Mouse (Mus musculus) MEL (cell line): Measurements from ENCODE around the gene Enkur. TPM values are rescaled to one million over a fixed set of nuclear protein-coding genes. Genes with fewer than 3 reads are reported as not detected.

Source experiments
- DNase-seq: peaks from one replicate; pipeline ENCODE4 v3.0.0; 2011; ENCODE audit warnings: low read depth, low spot score
- H3K27ac ChIP-seq: 2 replicates; pipeline ENCODE4 v1.5.1; 2012; ENCODE audit warnings: low read depth, mild to moderate bottlenecking, control low read depth, low read length, moderate library complexity; ENCODE audit not compliant: control insufficient read depth
- H3K27me3 ChIP-seq, 2 experiments: fragments of 150-350 bp in 1 of 2; sonication (generic) in 1 of 2; 2 replicates each; pipeline ENCODE4 v1.6.1; 2012; ENCODE audit warnings: low read length in 2 of 2, mild to moderate bottlenecking in 2 of 2, improper control_type of control experiment in 1 of 2, moderate library complexity in 1 of 2; ENCODE audit not compliant: insufficient read depth in 2 of 2, control insufficient read depth in 1 of 2
- H3K36me3 ChIP-seq, 2 experiments: 2 replicates each; pipeline ENCODE4 v1.6.1; 2012 to 2014; ENCODE audit warnings: low read length in 2 of 2, improper control_type of control experiment in 1 of 2, inconsistent platforms in 1 of 2, mild to moderate bottlenecking in 1 of 2; ENCODE audit not compliant: insufficient read depth in 2 of 2, control insufficient read depth in 1 of 2
- H3K4me1 ChIP-seq, 2 experiments: fragments of 150-350 bp in 1 of 2; sonication (generic) in 1 of 2; 2 replicates each; pipeline ENCODE4 v1.6.1; 2012; ENCODE audit warnings: low read length in 2 of 2, improper control_type of control experiment in 1 of 2, mild to moderate bottlenecking in 1 of 2; ENCODE audit not compliant: insufficient read depth in 2 of 2, control insufficient read depth in 1 of 2
- H3K4me3 ChIP-seq, 2 experiments: fragments of 150-350 bp in 1 of 2; sonication (generic) in 1 of 2; 2 replicates each; pipeline ENCODE4 v1.5.1; 2012; ENCODE audit warnings: low read depth in 2 of 2, low read length in 2 of 2, mild to moderate bottlenecking in 2 of 2, moderate library complexity in 2 of 2, control low read depth in 1 of 2, improper control_type of control experiment in 1 of 2; ENCODE audit not compliant: control insufficient read depth in 1 of 2, insufficient read depth in 1 of 2
- H3K79me2 ChIP-seq: 2 replicates; pipeline ENCODE4 v1.6.1; 2012; ENCODE audit warnings: mild to moderate bottlenecking, low read length, moderate library complexity; ENCODE audit not compliant: control insufficient read depth, poor library complexity, insufficient read depth
- H3K9ac ChIP-seq: 2 replicates; pipeline ENCODE4 v1.6.1; 2012; ENCODE audit warnings: low read depth, mild to moderate bottlenecking, control low read depth, low read length, moderate library complexity; ENCODE audit not compliant: control insufficient read depth, poor library complexity, severe bottlenecking
- H3K9me3 ChIP-seq: fragments of 150-350 bp; sonication (generic); replicated peaks from 2 replicates; pipeline ENCODE4 v1.6.1; 2012; ENCODE audit warnings: mild to moderate bottlenecking, low read length, improper control_type of control experiment, moderate library complexity; ENCODE audit not compliant: insufficient read depth
- CHD2 ChIP-seq: IDR thresholded peaks from 2 replicates; pipeline ENCODE4 v1.6.1; 2011; ENCODE audit warnings: low read length, improper control_type of control experiment
- CTCF ChIP-seq, 3 experiments: IDR thresholded peaks in 2 of 3; conservative IDR thresholded peaks in 1 of 3; 2 replicates each; pipeline ENCODE4 v1.5.1; 2011 to 2012; ENCODE audit warnings: low read length in 3 of 3, low read depth in 2 of 3, mild to moderate bottlenecking in 2 of 3, improper control_type of control experiment in 1 of 3, inconsistent platforms in 1 of 3, mixed read lengths in 1 of 3, moderate library complexity in 1 of 3; ENCODE audit not compliant: control insufficient read depth in 1 of 3, insufficient read depth in 1 of 3, poor library complexity in 1 of 3, severe bottlenecking in 1 of 3
- E2F4 ChIP-seq: IDR thresholded peaks from 2 replicates; pipeline ENCODE4 v1.6.1; 2011; ENCODE audit warnings: low read depth, low read length, improper control_type of control experiment, borderline replicate concordance
- EP300 ChIP-seq, 2 experiments: IDR thresholded peaks; 2 replicates each; pipeline ENCODE4 v1.6.1; 2011; ENCODE audit warnings: improper control_type of control experiment in 2 of 2, low read length in 2 of 2, low read depth in 1 of 2, mild to moderate bottlenecking in 1 of 2
- GABPA ChIP-seq: IDR thresholded peaks from 2 replicates; pipeline ENCODE4 v1.6.1; 2012; ENCODE audit warnings: low read depth, mild to moderate bottlenecking, inconsistent platforms, low read length, improper control_type of control experiment, moderate library complexity
- GATA1 ChIP-seq: IDR thresholded peaks from 2 replicates; pipeline ENCODE4 v1.6.1; 2011; ENCODE audit warnings: low read depth, low read length, improper control_type of control experiment
- JUND ChIP-seq: IDR thresholded peaks from 2 replicates; pipeline ENCODE4 v1.6.1; 2011; ENCODE audit warnings: low read depth, mild to moderate bottlenecking, improper control_type of control experiment, low read length
- KAT2A ChIP-seq: conservative IDR thresholded peaks from 2 replicates; pipeline ENCODE4 v1.6.1; 2012; ENCODE audit warnings: low read depth, low read length, improper control_type of control experiment, inconsistent platforms
- MAX ChIP-seq: IDR thresholded peaks from 2 replicates; pipeline ENCODE4 v1.6.1; 2011; ENCODE audit warnings: low read length, improper control_type of control experiment
- POLR2A ChIP-seq, 2 experiments: IDR thresholded peaks; 2 replicates each; pipeline ENCODE4 v1.6.1; 2011 to 2012; ENCODE audit warnings: low read length in 2 of 2, mild to moderate bottlenecking in 2 of 2, control low read depth in 1 of 2, improper control_type of control experiment in 1 of 2, low read depth in 1 of 2, moderate library complexity in 1 of 2; ENCODE audit not compliant: control insufficient read depth in 1 of 2, insufficient read depth in 1 of 2, poor library complexity in 1 of 2
- POLR2AphosphoS2 ChIP-seq: IDR thresholded peaks from 2 replicates; pipeline ENCODE4 v1.6.1; 2011; ENCODE audit warnings: low read length, improper control_type of control experiment
- RAD21 ChIP-seq: IDR thresholded peaks from 2 replicates; pipeline ENCODE4 v1.6.1; 2011; ENCODE audit warnings: mild to moderate bottlenecking, low read depth, low read length, improper control_type of control experiment
- SMC3 ChIP-seq: IDR thresholded peaks from 2 replicates; pipeline ENCODE4 v1.6.1; 2011; ENCODE audit warnings: low read depth, low read length, improper control_type of control experiment
- TAL1 ChIP-seq: IDR thresholded peaks from 2 replicates; pipeline ENCODE4 v1.6.1; 2012; ENCODE audit warnings: mild to moderate bottlenecking, inconsistent platforms, low read length, moderate library complexity, mixed read lengths
- TBP ChIP-seq: IDR thresholded peaks from 2 replicates; pipeline ENCODE4 v1.8.0; 2011; ENCODE audit warnings: low read depth, low read length, improper control_type of control experiment
- USF1 ChIP-seq: IDR thresholded peaks from 2 replicates; pipeline ENCODE4 v1.6.1; 2014; ENCODE audit warnings: low read depth, mild to moderate bottlenecking, inconsistent platforms, low read length, improper control_type of control experiment, moderate library complexity
- USF2 ChIP-seq, 2 experiments: IDR thresholded peaks; 2 replicates each; pipeline ENCODE4 v1.6.1; 2011 to 2012; ENCODE audit warnings: improper control_type of control experiment in 2 of 2, low read length in 2 of 2, borderline replicate concordance in 1 of 2, inconsistent platforms in 1 of 2, low read depth in 1 of 2, mild to moderate bottlenecking in 1 of 2; ENCODE audit not compliant: insufficient read depth in 1 of 2
- ZC3H11A ChIP-seq: IDR thresholded peaks from 2 replicates; pipeline ENCODE4 v1.6.1; 2012; ENCODE audit warnings: low read depth, mild to moderate bottlenecking, inconsistent platforms, low read length, improper control_type of control experiment
- ZKSCAN1 ChIP-seq: IDR thresholded peaks from 2 replicates; pipeline ENCODE4 v1.6.1; 2012; ENCODE audit warnings: low read depth, mild to moderate bottlenecking, inconsistent platforms, low read length, improper control_type of control experiment, moderate library complexity
- ZMIZ1 ChIP-seq: IDR thresholded peaks from 2 replicates; pipeline ENCODE4 v1.6.1; 2012; ENCODE audit warnings: low read depth, mild to moderate bottlenecking, inconsistent platforms, low read length, improper control_type of control experiment, moderate library complexity
- ZNF384 ChIP-seq: IDR thresholded peaks from 2 replicates; pipeline ENCODE4 v1.6.1; 2012; ENCODE audit warnings: low read depth, mild to moderate bottlenecking, inconsistent platforms, low read length, improper control_type of control experiment
- polyA plus RNA-seq, 2 experiments: library from polyadenylated mRNA; stranded (reverse) in 1 of 2; unstranded in 1 of 2; fragments of >175 nt in 1 of 2; fragments of >200 nt in 1 of 2; gene quantifications; 2 replicates each; pipeline versions ENCODE4 v1.2.1 to v1.2.4; 2012; ENCODE audit warnings: low replicate concordance in 2 of 2, low read depth in 1 of 2; ENCODE audit not compliant: insufficient read length in 2 of 2, insufficient read depth in 1 of 2, missing spikeins in 1 of 2
- total RNA-seq: library from RNA; depleted of rRNA; stranded (reverse); fragments of 300-350 nt; gene quantifications from 2 replicates; pipeline ENCODE4 v1.2.3, GENCODE M21; 2012

Gene Enkur
- total and polyA plus RNA-seq, 3 experiments = not detected

- Histone ChIP-seq H3K79me2 (no peaks in the 10 kb centered on the region), H3K36me3 (peaks cover 0 to 11% of the 10 kb centered on the region in 2 experiments; a peak in 2 of 4 replicates), H3K27ac (no peak overlapping the region), H3K9me3 (no peaks in the 10 kb centered on the region), H3K4me3 (no peak overlapping the region), H3K9ac (no peak overlapping the region), H3K4me1 (peaks cover 5% of the 10 kb centered on the region in 2 experiments), H3K27me3 (no peaks in the 10 kb centered on the region)
- peak; percentile 27 for DNase-seq
- TF ChIP-seq POLR2AphosphoS2 = no peak
- peak in 1 of 3 experiments; percentile 31; a peak in 1 of 6 replicates for TF ChIP-seq CTCF (IDR thresholded peaks at IDR 0.05 in 2 of 3, conservative IDR thresholded peaks at IDR 0.05 in 1 of 3; ENCODE audit: control insufficient read depth in 1 of 3, insufficient read depth in 1 of 3, low read depth in 2 of 3, low read length in 3 of 3, poor library complexity in 1 of 3, severe bottlenecking in 1 of 3)
- peak; percentile 44 for TF ChIP-seq SMC3
- TF ChIP-seq RAD21 = peak; percentile 58
Measured at GRCm38 (mm10) chr2:21188610-21189009, 16.6 kb downstream of the Enkur start.

GRCm38 (mm10) chr2:21187576-21187975, 17.6 kb downstream of the Enkur start:
- peaks cover 0 to 11% of the 10 kb centered on the region in 2 experiments; a peak in 2 of 4 replicates for H3K36me3 ChIP-seq

GRCm38 (mm10) chr2:21182811-21183210, 22.4 kb downstream of the Enkur start:
- no peaks in the 10 kb centered on the region for H3K79me2 ChIP-seq
- no peak overlapping the region for H3K4me3 ChIP-seq
- peaks cover 0 to 3% of the 10 kb centered on the region in 2 experiments; a peak in 1 of 4 replicates for H3K36me3 ChIP-seq
- H3K27me3 ChIP-seq = no peaks in the 10 kb centered on the region
- DNase-seq = no peak
- TF ChIP-seq MAX (no peak), USF2 (IDR thresholded peaks at IDR 0.05; ENCODE audit: borderline replicate concordance in 1 of 2, insufficient read depth in 1 of 2, low read depth in 1 of 2, low read length in 2 of 2) (no peak), ZKSCAN1 (no peak), GABPA (no peak), POLR2A (IDR thresholded peaks at IDR 0.05; ENCODE audit: control insufficient read depth in 1 of 2, insufficient read depth in 1 of 2, low read depth in 1 of 2, low read length in 2 of 2, poor library complexity in 1 of 2) (no peak), ZNF384 (no peak), SMC3 (no peak), KAT2A (no peak), JUND (no peak), TAL1 (no peak), E2F4 (no peak)
- H3K9ac ChIP-seq = no peak overlapping the region
- H3K9me3 ChIP-seq = no peaks in the 10 kb centered on the region
- no peak overlapping the region for H3K27ac ChIP-seq
- H3K4me1 ChIP-seq = peaks cover 3 to 5% of the 10 kb centered on the region in 2 experiments; a peak in 3 of 4 replicates

More at GRCm38 (mm10) chr2:21187576-21187975, 17.6 kb downstream of the Enkur start:
- Histone ChIP-seq H3K4me1 (peaks cover 5% of the 10 kb centered on the region in 2 experiments), H3K79me2 (no peaks in the 10 kb centered on the region), H3K27me3 (no peaks in the 10 kb centered on the region), H3K9me3 (no peaks in the 10 kb centered on the region), H3K27ac (no peak overlapping the region), H3K9ac (no peak overlapping the region)
- DNase-seq = peak; percentile 57
- TF ChIP-seq USF1 (no peak), GATA1 (no peak), ZC3H11A (0 out of 2 replicates have a peak, but pooled peaks have one; percentile 9), ZKSCAN1 (no peak), TBP (no peak), RAD21 (peak; percentile 59), POLR2A (IDR thresholded peaks at IDR 0.05; ENCODE audit: control insufficient read depth in 1 of 2, insufficient read depth in 1 of 2, low read depth in 1 of 2, low read length in 2 of 2, poor library complexity in 1 of 2) (no peak), E2F4 (no peak), CHD2 (no peak), CTCF (IDR thresholded peaks at IDR 0.05 in 2 of 3, conservative IDR thresholded peaks at IDR 0.05 in 1 of 3; ENCODE audit: control insufficient read depth in 1 of 3, insufficient read depth in 1 of 3, low read depth in 2 of 3, low read length in 3 of 3, poor library complexity in 1 of 3, severe bottlenecking in 1 of 3) (peak; percentile 60 to 64 (median 63)), EP300 (IDR thresholded peaks at IDR 0.05; ENCODE audit: low read depth in 1 of 2, low read length in 2 of 2) (no peak), USF2 (IDR thresholded peaks at IDR 0.05; ENCODE audit: borderline replicate concordance in 1 of 2, insufficient read depth in 1 of 2, low read depth in 1 of 2, low read length in 2 of 2) (no peak), SMC3 (peak; percentile 74), ZMIZ1 (no peak)
- TF ChIP-seq, all 39 proteins: peak for 4
- no peak overlapping the region for H3K4me3 ChIP-seq
